Mouse (Mus musculus) gonadal fat pad, adult 2 months (tissue): ENCODE results near the gene Strbp. TPM values are rescaled to one million over a fixed set of nuclear protein-coding genes. Genes with fewer than 3 reads are reported as not detected.

Source experiments
- polyA plus RNA-seq: library from polyadenylated mRNA; depleted of rRNA; stranded (reverse); fragments of >200 nt; gene quantifications from 2 replicates; pipeline ENCODE4 v1.2.3, GENCODE M21; 2012; rRNA removed

Gene Strbp
- polyA plus RNA-seq, 1 experiment = 4.4 TPM

Other genes with a start within 250 kb of the Strbp start
- 0.27 and 0.32 TPM in 2 replicates for gene Gpr21, start 187.5 kb downstream of the Strbp start, polyA plus RNA-seq
- gene Crb2, start 72.4 kb upstream of the Strbp start, polyA plus RNA-seq = 0.84 and 0.92 TPM in 2 replicates